Mouse (Mus musculus) heart, adult 9 months (tissue): ENCODE data around the gene Rfng.
"Not testable (repeated sequence)": the region's sequence is repeated elsewhere in the genome, so short reads cannot be mapped to it uniquely, and the experiment has no call there.

Experiments used
- DNase-seq, 2 experiments: peaks; one replicate each; pipeline ENCODE4 v3.0.0; 2022; ENCODE audit warnings: low spot score in 2 of 2

Rfng gene

DNA sequence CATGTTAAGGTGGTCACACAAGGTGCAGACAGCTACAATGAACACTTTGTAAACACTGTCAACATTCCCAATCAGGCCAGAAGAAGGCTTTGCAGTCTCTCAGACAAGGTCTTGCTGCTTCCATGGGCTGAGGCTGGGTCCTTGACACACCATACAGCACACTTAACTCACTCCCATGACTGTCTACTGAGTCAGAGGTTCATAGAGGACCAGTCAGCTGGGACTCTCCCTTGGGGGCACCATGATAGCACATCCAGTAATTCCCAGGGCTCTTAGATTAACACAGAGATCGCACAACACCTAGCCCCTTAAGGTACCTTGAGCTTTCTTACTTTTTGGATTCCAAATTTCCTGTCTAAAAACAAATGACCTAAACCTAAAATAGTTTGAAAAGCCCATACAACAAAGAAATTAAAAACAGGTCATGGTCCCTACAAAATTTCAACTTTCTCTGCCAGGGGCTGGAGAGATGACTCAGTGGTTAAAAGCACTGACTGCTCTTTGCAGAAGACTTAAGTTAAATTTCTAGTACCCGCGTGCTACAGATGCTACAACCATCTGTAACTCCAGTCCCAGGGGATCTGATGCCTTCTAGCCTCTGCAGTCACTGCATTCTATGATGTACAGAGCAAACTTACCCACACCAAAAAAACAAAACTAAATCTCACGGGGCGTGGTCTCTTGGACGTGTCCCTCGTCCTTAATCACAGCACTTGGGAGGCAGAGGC, 10.4 kb downstream of the Rfng start:
- DNase-seq, result no peak

DNA sequence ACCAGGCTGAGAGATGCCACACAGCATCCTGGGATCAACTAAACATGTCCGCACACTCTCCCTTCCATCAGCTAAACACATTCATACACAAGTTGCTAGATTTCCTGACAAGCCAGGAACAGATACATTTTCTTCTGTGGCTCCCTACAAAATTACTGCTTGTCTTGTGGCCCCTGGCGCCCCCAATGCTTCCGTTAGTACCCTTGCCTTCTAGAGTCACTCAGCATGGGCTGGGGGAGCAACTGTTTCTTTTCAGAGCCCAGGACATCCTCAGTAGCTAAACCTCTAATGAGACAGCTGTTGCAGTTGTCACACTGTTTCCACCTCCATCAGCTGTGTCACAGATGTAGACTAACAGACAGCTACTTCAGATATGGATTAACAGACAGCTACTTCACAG, 11.3 kb downstream of the Rfng start:
- no peak for DNase-seq

DNA sequence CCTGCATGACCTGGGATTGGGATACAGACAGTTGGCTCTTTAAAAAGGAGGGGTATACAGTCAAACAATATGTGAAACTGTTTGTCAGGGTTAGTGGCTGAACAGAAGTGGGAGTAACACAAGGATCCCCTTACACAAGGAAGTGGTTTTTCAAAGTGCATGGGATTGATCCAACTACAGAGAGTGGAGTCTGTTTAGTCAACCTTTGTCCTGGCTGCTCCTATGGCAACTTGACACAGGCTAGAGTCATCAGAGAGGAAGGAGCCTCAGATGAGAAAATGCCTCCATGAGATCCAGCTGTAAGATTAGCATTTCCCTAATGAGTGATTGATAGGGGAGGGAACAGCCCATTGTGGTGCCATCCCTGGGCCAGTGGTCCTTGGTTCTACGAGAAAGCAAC, 15.8 kb downstream of the Rfng start:
- no peak for DNase-seq

DNA sequence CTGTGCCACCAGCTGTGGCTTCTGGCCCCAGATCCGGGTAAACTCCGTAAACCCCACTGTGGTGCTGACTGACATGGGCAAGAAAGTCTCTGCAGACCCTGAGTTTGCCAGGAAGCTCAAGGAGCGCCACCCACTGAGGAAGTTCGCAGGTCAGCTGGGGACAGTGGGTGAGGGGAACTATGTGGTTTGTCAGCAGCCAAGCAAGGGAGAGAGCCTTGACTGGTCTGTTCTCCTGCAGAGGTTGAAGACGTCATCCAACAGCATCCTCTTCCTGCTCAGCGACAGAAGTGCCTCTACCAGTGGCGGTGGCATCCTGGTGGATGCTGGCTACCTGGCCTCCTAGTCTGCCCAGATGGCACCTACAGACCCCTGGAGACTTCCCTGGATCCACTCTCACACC, 17.0 kb downstream of the Rfng start:
- not testable (repeated sequence) for DNase-seq

DNA sequence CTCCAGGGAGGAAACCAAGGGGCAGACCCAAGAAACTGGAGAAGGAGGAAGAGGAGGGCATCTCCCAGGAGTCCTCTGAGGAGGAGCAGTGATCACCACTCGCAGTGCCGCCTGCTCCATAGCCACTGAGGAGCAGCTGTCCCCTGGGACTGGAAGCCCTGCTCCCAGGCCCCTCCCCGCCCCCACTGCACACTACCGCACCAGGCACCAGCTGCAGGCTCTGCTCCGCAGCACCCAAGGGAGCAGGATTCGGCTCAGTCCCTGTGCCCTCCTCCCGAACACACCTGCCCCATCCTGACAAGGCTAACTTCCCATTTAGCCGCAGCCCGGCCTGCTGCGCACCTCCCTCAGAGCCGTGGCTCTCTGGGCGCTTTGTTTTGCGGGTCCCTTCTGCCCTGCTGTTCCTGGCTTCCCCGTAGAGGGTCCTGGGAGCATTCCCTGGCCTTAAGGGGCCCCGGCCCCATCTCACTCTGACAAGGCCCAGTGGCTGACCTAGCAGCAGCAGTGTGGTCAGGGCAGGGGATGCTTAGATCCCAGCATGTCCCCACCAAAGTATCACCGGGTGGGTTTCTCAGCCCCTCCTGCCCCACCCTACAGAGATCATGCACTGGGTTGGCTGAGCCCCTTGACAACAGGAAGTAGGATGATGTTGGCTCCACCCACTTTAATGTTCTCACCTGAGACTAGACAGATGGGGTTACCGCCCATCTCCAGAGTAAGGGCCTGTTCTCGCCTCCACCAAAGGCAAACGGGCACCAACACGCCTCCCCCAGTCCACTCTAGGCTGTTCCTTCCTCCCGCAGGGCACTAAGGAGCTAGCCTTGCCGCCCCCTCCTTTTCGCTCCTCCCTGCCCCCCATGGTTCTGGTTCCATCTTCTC, 20.6 kb downstream of the Rfng start:
- not testable (repeated sequence) for DNase-seq

DNA sequence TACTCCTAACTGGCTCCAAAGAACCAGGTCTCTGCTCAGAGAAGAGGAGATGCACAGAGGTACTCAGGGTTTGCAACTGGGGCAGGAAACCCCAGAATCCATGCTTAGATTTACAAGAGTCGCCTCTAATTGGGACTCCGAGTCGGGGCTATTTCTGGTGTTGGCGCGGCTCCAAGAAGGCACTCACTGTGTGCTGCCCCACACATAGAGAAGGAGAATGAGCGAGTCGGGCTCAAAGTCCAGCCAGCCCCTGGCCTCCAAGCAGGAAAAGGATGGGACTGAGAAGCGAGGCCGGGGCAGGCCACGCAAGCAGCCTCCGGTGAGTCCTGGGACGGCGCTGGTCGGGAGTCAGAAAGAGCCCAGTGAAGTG, 21.4 kb downstream of the Rfng start, which contains the start of gene Hmga1b:
TSS of gene Hmga1b (plus strand) at position 123 of the 370 bp plus-strand sequence.
- DNase-seq, result not testable (repeated sequence)

DNA sequence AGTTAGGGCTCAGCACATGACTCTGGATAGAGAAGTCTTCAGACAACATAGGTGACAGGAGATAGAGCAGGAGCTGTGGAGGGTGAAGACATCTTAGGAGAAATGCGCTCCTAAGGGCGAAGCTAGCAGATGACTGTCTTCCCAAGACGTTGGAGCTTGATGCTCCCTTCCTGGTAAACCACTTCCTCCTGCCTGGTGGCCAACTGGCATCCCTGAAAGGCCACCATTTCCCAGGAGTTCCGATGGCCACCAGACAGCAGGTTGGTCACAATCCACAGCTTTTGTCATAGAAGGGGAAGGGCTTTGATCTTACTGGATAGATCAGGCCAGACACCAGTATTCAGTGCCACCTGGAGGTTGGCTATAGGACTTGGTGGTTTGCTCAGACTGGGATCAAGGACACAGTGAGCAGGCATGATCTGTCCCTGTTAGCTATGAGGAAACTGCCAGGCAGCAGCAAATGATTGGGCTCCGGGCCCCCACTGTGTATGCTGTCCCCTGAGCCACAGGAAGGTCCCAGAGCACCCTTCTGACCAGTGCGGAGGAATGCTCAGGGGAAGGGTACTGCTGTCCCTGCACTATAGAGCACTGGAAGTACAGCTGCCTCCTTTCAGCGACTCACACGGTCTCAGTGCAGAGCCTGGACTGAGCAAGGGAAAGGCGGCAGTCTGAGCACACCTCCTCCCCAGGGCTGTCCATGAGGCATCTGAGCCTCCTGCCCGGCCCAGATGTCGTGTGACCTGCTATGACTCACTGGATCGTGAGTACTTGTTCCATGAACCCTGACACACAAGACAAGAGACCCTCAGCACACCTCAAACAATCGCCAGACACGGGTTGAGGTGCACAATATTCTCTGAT, 22.0 kb downstream of the Rfng start:
- DNase-seq, result no peak

DNA sequence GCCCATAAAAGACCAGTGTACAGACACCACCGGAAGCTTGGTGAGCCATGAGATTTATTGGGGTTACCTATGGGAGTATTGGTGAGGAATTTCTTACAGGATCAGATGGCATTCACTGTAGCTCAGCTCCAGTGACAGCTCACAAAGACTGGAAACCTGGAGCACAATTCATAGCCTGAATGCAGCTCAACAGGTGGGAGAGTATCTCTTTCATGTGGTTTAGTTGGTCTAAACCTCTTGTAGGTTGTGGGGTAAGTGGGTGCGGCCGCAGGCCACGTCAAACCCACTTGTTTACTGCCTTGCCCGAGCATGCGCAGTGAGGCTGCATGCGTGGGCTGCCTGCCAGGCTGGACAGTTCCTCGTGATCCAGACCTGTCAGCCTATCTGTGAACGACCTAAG, 23.8 kb downstream of the Rfng start:
- no peak for DNase-seq

DNA sequence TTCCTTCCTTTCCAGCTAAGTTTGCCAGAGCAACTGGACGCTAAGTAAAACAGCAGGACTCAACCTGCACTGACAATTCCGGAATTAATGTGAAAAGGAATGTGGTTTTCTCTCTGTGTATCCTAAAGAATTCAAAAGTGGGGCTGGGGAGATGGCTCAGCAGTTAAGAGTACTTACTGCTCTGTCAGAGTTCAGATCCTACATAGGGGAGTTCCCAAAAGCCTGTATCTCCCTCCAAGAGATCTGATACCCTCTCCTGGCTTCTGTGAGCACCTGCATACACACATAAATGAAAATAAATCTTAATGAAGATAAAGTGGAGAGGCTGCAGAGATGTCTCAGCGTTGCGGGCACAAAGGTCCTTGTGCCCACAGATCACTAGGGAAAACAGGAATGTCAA, 32.4 kb downstream of the Rfng start:
- no peak for DNase-seq

DNA sequence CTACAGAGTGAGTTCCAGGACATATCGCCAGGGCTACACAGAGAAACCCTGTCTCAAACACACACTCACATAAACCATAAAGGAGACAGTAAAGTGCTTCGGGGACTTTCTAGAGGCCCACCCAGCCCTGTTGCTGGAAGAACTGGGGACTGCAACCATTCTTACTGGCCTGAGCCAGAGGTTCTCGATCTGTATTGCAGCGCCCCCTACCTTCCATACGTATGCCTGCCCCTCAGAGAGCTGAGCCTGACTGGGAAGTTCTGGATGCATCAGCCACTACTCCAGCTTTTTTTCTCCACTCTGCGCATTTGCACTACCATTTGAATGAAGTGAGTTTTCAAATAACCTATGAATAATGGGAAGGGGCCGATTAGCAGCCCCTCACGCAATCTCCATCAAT, 34.6 kb downstream of the Rfng start:
- peak in 1 of 2 experiments; percentile 39 for DNase-seq

DNA sequence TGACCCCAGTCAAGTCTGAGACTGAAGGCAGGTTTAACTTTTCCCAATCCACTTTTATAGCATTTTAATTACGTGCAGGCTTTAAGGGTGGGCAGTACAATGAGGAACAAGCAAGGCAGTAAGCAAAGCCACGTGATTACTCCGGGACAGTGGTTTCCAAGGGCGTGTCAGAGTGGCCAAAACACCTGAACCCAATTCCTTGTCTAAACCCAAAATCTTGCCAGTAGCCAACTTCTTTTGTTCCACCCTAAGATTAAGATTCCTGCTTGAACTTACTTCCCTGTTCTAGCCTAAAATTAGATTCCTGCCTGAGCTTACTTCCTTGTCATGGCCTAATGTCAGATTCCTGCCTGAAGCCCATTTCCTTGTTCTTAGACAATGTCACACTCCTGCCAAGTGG, 36.0 kb downstream of the Rfng start:
- peak; percentile 28 to 68 for DNase-seq

DNA sequence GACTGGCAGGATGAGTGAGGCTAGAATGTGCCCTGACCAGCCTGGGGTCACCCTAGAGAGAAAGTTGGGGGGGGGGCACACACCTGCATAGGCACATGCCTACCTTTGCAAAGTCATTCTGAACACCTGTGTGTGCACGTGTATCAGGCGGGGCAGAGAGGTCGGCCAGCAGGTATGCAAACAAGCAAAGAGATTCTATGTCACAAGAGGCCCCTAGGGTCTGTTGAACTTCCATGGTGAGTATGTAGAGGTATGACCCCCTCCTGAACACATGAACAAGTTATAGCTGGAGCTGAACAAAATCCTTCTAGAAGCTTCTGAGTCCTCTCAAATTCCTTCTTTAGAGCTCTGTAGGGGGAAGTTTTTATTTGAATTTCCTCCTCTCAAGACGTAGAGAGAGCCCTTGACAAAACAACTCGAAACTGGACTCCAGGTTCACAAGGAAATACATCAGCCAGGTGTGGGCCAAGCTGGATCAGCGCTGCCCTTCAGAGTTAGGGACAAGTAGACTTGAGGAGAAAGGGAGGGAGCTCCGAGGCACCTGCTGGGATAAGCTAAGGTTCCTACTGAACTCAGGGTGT, 39.8 kb downstream of the Rfng start:
- DNase-seq, result no peak

DNA sequence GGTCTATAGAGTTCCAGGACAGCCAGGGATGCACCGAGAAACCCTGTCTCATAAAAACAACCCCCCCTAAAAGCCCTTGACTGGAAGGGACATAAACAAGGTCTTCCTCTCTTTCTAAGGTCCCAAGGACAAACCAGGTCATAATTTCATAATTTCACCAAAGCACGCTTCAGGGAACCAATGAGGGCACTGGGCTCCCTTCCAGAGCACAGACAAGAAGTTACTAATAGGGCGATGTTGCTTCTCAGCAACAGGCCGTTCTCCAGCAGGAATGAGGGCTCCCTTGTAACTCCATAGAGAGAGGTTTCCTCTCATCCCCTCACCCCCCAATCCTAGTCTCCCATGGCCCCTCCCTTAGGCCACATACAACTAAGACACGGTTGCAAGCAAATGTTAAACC, 43.0 kb downstream of the Rfng start:
- no peak for DNase-seq

DNA sequence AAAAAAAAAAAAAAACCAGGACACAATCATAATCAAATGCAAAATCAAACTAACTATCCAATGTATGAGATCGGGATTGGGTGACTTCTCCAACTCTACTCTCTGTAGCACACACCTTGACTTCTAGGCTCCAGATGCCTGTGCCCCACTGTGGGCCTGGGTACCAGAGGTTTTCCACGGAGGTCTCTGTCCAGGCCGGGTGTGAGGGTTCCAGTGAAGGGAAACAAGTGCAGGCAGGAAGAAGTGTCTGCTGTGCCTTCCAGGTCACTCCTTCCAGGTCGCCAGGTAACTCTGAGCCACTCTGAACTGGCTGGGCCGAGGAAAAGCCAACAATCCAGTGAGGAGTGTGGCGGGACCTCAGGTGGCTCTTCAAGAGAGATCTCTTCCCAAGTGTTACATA, 47.6 kb downstream of the Rfng start:
- DNase-seq, result no peak

DNA sequence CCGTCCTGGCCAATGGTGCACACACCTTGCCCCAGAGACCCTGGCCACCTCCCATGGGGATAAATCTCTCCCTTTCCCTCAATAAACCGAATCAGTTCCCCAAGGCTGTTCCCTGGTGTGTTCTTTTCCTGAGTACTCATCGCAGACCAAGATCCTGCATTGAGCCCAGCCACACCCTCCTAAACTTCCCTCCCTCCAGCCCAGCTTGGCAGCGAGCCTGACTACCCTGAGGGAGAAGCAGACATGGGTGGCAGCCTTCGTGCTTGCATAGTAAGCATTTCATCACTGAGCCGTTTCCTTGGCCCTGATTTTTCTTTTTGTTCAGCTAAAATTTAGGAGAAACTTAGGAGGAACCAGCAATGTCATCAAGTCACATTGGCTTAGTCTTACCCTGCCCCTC, 50.5 kb downstream of the Rfng start:
- DNase-seq, result peak; percentile 41 to 66

DNA sequence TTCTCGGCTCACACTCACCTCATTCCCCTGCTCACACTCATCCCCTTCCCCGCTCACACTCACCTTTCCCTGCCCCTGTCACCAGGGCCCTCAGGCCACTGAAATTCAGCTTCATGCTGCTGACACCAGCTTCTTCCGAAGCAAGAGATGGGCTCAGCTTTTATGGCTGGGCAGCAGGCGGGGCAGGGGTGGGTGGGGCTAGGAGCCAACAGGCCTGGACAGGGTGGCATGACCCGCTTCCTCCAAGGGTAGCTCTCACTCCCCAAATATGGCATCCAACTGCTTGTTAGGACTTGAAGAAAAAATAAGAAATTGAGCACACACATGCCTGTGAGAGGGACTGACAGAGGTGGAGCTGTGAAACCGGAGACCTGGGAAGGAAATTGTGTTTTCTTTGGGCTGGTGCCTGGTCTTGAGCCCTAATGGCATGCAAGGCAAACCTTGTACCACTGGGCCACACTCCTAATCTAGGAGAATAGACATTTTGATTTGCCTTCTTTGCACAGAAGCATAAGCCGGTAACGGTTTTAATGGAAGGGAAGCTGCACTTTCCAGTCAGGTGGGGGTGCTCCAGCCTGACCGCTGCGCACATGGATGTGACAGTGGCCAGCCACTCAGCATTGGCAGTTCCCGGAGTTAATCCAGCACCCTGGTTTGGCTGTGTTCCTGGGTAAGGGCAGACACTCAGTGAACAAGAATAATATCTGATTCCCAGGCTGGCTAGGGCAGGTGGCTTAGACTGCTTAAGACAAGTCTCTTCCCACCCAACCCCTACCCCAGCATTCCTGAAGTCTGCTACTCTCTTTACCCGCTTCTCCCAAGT, 51.9 kb downstream of the Rfng start, which contains the start of gene Cbr2:
TSS of gene Cbr2 (minus strand) at position 257 of the 823 bp plus-strand sequence.
- DNase-seq, result peak in 1 of 2 experiments; percentile 60

DNA sequence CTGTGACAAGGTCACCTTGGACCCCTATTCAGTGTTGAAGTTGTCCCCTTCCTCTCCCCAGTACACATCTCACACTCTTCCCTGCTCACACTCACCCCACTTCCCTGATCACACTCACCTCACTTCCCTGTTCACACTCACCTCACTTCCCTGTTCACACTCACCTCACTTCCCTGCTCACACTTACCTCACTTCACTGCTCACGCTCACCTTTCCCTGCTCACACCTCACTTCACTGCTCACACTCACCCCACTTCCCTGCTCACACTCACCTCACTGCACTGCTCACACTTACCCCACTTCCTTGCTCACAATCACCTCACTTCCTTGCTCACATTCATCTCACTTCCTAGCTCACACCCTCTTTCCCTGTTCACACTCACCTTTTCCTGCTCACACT, 52.6 kb downstream of the Rfng start:
- no peak for DNase-seq
